Mouse (Mus musculus) MEL (cell line): ENCODE data around the gene Ep400.

Experiments used
- CTCF ChIP-seq, 3 experiments: IDR thresholded peaks in 2 of 3; conservative IDR thresholded peaks in 1 of 3; 2 replicates each; pipeline ENCODE4 v1.5.1; 2011 to 2012; ENCODE audit warnings: low read length in 3 of 3, low read depth in 2 of 3, mild to moderate bottlenecking in 2 of 3, improper control_type of control experiment in 1 of 3, inconsistent platforms in 1 of 3, mixed read lengths in 1 of 3, moderate library complexity in 1 of 3; ENCODE audit not compliant: control insufficient read depth in 1 of 3, insufficient read depth in 1 of 3, poor library complexity in 1 of 3, severe bottlenecking in 1 of 3
- EP300 ChIP-seq, 2 experiments: IDR thresholded peaks; 2 replicates each; pipeline ENCODE4 v1.6.1; 2011; ENCODE audit warnings: improper control_type of control experiment in 2 of 2, low read length in 2 of 2, low read depth in 1 of 2, mild to moderate bottlenecking in 1 of 2
- POLR2A ChIP-seq, 2 experiments: IDR thresholded peaks; 2 replicates each; pipeline ENCODE4 v1.6.1; 2011 to 2012; ENCODE audit warnings: low read length in 2 of 2, mild to moderate bottlenecking in 2 of 2, control low read depth in 1 of 2, improper control_type of control experiment in 1 of 2, low read depth in 1 of 2, moderate library complexity in 1 of 2; ENCODE audit not compliant: control insufficient read depth in 1 of 2, insufficient read depth in 1 of 2, poor library complexity in 1 of 2

GRCm38 (mm10) chr5:110806676-110807075 lies 36.2 kb upstream of the Ep400 start:
- TF ChIP-seq EP300 (IDR thresholded peaks at IDR 0.05; ENCODE audit: low read depth in 1 of 2, low read length in 2 of 2), result no peak
- no peak for TF ChIP-seq POLR2A (IDR thresholded peaks at IDR 0.05; ENCODE audit: control insufficient read depth in 1 of 2, insufficient read depth in 1 of 2, low read depth in 1 of 2, low read length in 2 of 2, poor library complexity in 1 of 2)
- TF ChIP-seq CTCF (IDR thresholded peaks at IDR 0.05 in 2 of 3, conservative IDR thresholded peaks at IDR 0.05 in 1 of 3; ENCODE audit: control insufficient read depth in 1 of 3, insufficient read depth in 1 of 3, low read depth in 2 of 3, low read length in 3 of 3, poor library complexity in 1 of 3, severe bottlenecking in 1 of 3), result no peak
